Mouse (Mus musculus): ENCODE data around the gene Slc29a4. TPM values are rescaled to one million over a fixed set of nuclear protein-coding genes. Genes with fewer than 3 reads are reported as not detected.

Gene Slc29a4
- polyA plus RNA-seq, 1 experiment from 2014 or later, result 3.1 TPM

DNA sequence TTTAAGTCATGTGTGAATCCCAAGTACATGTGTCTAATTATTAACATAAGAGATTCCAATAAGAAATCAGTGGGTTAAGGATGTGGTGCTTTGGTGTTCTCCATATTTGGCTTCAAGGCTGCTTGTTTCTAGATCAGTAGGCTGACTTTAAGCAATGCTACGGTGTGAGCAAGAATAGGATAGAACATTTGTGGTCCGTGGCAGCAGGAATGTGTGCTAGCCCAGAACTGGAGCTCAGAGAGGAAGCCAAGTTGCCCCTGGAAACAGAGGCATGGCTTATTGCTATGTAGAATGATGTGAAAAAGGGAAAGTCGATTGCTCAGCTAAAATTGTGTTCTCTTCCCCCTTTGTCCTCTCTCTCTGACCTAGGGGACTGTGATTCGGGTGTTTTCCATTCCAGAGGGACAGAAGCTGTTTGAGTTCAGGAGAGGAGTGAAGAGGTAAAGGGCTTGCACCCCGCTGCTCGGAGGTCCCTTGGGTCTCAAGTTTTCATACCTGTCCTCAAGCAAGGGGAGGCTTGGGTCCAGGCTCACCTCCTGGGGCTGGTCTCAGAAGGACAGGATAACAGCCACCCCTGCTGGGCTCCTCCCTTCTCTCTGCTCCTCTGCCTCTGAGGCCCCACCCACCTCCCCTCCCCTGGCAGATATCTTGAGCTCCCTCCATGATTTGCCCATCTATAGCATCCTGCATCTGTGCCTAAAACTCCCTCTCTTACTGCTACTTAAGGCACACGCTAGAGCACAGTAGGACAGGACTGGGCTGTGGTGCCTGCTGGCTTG lies 31.5 kb upstream of the Slc29a4 start:
- H3K36me3 ChIP-seq (ENCODE audit: insufficient read depth, low read length), result peaks cover 81% of the 10 kb centered on the region
- WGBS, result 89% methylated on average over 7 of the region's 7 CpGs

DNA sequence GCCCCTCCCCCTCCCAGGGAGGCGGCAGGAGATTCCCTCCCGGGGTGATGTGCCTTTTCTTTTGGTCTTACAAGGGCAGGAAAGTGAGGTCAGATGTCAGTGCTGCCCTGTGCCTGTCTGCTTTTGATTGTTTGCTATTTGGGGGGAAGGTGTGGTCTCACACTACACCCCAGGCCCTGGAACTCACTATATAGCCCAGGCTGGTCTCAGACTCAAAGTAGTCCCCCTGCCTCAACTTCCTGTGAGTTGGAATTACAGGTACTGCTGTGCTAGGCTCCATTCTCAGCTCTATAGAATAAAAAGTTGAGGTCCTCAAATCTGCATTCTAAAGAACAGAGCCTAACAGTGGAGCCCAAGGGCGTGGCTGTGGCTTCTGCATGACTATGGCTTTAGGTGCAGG lies 24.4 kb upstream of the Slc29a4 start:
- DNase-seq (ENCODE audit: low spot score) (no peak), ATAC-seq (replicated peaks; ENCODE audit: low FRiP score, low read depth) (no peak)
- Histone ChIP-seq H3K4me1 (replicated peaks; ENCODE audit: insufficient read depth, low read length) (no peaks in the 10 kb centered on the region), H3K36me3 (ENCODE audit: insufficient read depth, low read length) (peaks cover 59% of the 10 kb centered on the region), H3K4me2 (ENCODE audit: low read length) (no peak overlapping the region), H3K9ac (ENCODE audit: low read depth, low read length) (no peak overlapping the region), H3K27ac (no peak overlapping the region), H3K4me3 (replicated peaks; ENCODE audit: low read depth, low read length) (no peak overlapping the region), H3K27me3 (ENCODE audit: insufficient read depth, low read length) (no peaks in the 10 kb centered on the region), H3K9me3 (replicated peaks; ENCODE audit: low read length) (no peaks in the 10 kb centered on the region)
- TF ChIP-seq CTCF (IDR thresholded peaks at IDR 0.05; ENCODE audit: low read depth), result no peak
- whole genome bisulfite sequencing, result 34% methylated on average over 3 of the region's 3 CpGs

More for the DNA sequence above, 31.5 kb upstream of the Slc29a4 start:
- DNase-seq (ENCODE audit: low spot score), result no peak
- no peak overlapping the region for H3K9ac ChIP-seq (ENCODE audit: low read depth, low read length)
- no peak overlapping the region for H3K4me3 ChIP-seq (replicated peaks; ENCODE audit: low read depth, low read length)
- no peaks in the 10 kb centered on the region for H3K4me1 ChIP-seq (replicated peaks; ENCODE audit: insufficient read depth, low read length)
- ATAC-seq (replicated peaks; ENCODE audit: low FRiP score, low read depth), result no peak
- H3K27ac ChIP-seq, result no peak overlapping the region
- no peaks in the 10 kb centered on the region for H3K27me3 ChIP-seq (ENCODE audit: insufficient read depth, low read length)
- TF ChIP-seq CTCF (IDR thresholded peaks at IDR 0.05; ENCODE audit: low read depth), result no peak
- no peak overlapping the region for H3K4me2 ChIP-seq (ENCODE audit: low read length)
- no peaks in the 10 kb centered on the region for H3K9me3 ChIP-seq (replicated peaks; ENCODE audit: low read length)

DNA sequence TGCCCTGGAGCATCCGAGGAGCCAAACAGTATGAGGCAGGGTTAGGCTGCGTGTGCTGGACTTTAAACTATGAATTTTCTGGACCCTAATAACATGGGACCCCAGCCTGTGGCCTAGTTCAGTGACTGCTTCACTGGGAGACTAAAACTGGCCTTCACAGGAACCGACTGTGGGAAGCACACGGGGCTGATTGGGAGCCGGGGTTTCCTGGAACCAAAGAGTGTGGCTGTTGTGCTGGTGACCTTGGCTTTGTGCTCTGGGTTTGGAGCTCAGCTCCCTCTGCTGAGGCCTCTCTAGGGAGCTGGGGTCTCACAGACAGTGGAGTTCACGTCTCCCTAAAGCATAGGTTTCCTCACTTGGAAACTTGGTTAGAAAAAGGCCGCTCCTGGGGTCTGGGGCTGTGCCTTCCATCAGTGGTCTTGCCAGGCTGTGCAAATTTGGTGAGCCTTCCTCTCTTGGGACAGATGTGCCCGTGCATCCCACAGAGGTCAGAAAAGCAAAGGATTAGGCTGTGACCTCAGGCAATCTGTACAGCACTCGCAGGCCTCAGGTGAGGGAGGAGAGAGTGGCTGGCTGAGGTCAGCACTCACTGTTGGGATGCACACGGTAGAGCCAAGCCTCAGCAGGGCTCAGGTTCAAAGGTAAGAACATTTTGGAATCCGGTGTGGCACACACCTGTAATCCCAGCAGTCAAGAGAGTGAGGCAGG lies 23.6 kb upstream of the Slc29a4 start:
- 85% methylated on average over 11 of the region's 11 CpGs for WGBS

DNA sequence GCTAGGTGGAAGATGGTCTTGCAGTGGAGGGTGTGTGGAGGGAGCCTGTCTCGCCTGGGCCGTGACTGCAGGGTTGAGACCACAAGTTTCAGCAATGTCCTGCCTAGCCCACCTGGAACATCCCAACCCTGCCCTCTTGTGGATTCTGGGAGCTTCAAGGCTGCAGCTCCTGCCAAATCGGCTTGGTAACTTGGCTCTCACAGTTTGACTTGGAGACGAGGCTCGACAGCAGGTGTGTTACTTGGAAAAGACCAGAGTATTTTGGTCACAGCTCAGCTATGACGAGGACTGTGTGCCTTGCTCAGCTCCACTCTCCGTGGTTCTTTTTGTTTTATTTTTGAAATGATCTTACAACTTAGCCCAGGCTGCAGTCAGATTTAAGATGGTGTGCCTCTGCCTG lies 22.6 kb upstream of the Slc29a4 start:
- no peaks in the 10 kb centered on the region for H3K27me3 ChIP-seq (ENCODE audit: insufficient read depth, low read length)
- TF ChIP-seq CTCF (IDR thresholded peaks at IDR 0.05; ENCODE audit: low read depth), result peak; percentile 39; the same call in 1 of the 2 replicates
- H3K27ac ChIP-seq, result no peak overlapping the region
- no peaks in the 10 kb centered on the region for H3K4me1 ChIP-seq (replicated peaks; ENCODE audit: insufficient read depth, low read length)
- no peak overlapping the region for H3K9ac ChIP-seq (ENCODE audit: low read depth, low read length)
- WGBS, result 85% methylated on average over 7 of the region's 7 CpGs
- ATAC-seq (replicated peaks; ENCODE audit: low FRiP score, low read depth), result no peak
- no peak overlapping the region for H3K4me2 ChIP-seq (ENCODE audit: low read length)
- no peaks in the 10 kb centered on the region for H3K9me3 ChIP-seq (replicated peaks; ENCODE audit: low read length)
- no peak overlapping the region for H3K4me3 ChIP-seq (replicated peaks; ENCODE audit: low read depth, low read length)
- peaks cover 45% of the 10 kb centered on the region for H3K36me3 ChIP-seq (ENCODE audit: insufficient read depth, low read length)
- no peak for DNase-seq (ENCODE audit: low spot score)

More for the DNA sequence above, 23.6 kb upstream of the Slc29a4 start:
- peaks cover 53% of the 10 kb centered on the region for H3K36me3 ChIP-seq (ENCODE audit: insufficient read depth, low read length)
- ATAC-seq (replicated peaks; ENCODE audit: low FRiP score, low read depth), result no peak
- no peaks in the 10 kb centered on the region for H3K9me3 ChIP-seq (replicated peaks; ENCODE audit: low read length)
- no peaks in the 10 kb centered on the region for H3K27me3 ChIP-seq (ENCODE audit: insufficient read depth, low read length)
- H3K27ac ChIP-seq, result no peak overlapping the region
- no peak overlapping the region for H3K9ac ChIP-seq (ENCODE audit: low read depth, low read length)
- no peak overlapping the region for H3K4me2 ChIP-seq (ENCODE audit: low read length)
- DNase-seq (ENCODE audit: low spot score), result no peak
- H3K4me3 ChIP-seq (replicated peaks; ENCODE audit: low read depth, low read length), result no peak overlapping the region
- TF ChIP-seq CTCF (IDR thresholded peaks at IDR 0.05; ENCODE audit: low read depth), result no peak
- H3K4me1 ChIP-seq (replicated peaks; ENCODE audit: insufficient read depth, low read length), result no peaks in the 10 kb centered on the region

DNA sequence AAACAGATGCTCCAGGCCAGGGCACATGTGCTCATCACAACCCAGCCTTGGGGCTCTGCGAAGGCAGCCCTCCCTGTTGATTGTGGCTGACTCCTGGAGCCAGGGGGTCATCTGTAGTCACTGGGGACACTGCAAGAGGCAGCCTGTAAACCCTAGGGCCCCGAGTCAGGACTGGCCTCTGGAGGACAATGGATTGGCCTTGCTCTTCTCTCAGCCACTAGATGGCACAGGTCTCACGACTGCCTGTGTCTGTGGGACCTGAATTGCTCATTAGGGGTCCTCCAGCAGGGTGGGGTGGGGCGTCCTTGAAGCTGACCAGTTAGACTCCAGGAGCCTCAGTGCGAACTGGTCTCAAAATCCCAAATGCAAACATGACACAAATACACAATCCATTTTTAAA lies 19.2 kb upstream of the Slc29a4 start:
- no peak overlapping the region for H3K27ac ChIP-seq
- H3K27me3 ChIP-seq (ENCODE audit: insufficient read depth, low read length), result no peaks in the 10 kb centered on the region
- H3K4me2 ChIP-seq (ENCODE audit: low read length), result no peak overlapping the region
- peak; percentile 64 for TF ChIP-seq CTCF (IDR thresholded peaks at IDR 0.05; ENCODE audit: low read depth)
- no peak overlapping the region for H3K9ac ChIP-seq (ENCODE audit: low read depth, low read length)
- no peak overlapping the region for H3K4me3 ChIP-seq (replicated peaks; ENCODE audit: low read depth, low read length)
- no peaks in the 10 kb centered on the region for H3K9me3 ChIP-seq (replicated peaks; ENCODE audit: low read length)
- peaks cover 15% of the 10 kb centered on the region for H3K36me3 ChIP-seq (ENCODE audit: insufficient read depth, low read length)
- ATAC-seq (replicated peaks; ENCODE audit: low FRiP score, low read depth), result no peak
- no peaks in the 10 kb centered on the region for H3K4me1 ChIP-seq (replicated peaks; ENCODE audit: insufficient read depth, low read length)
- peak; percentile 53 for DNase-seq (ENCODE audit: low spot score)
- 27% methylated on average over 5 of the region's 5 CpGs for WGBS

DNA sequence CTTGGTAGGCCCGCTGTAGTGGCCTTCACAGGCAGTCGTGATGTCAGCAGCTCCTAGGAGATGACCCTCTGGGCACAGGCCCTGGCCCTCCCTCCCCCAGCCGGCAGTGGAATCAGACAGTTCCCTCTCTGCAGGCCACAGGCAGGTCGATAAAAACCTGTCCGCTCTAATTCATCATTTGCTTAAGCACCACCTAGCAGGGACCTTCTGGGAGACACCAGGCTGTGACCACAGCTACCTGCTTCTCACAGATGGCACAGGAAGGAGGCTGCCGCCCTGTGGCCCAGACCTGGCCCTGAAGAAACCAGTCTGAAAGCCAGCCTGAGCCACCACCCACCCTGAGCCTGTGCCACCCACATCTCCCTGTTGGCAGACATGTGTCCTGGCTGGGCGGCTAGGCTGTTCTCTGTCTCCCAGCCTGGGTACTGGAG lies 14.2 kb upstream of the Slc29a4 start:
- Histone ChIP-seq H3K36me3 (ENCODE audit: insufficient read depth, low read length) (no peaks in the 10 kb centered on the region), H3K4me3 (replicated peaks; ENCODE audit: low read depth, low read length) (no peak overlapping the region), H3K27ac (no peak overlapping the region), H3K4me2 (ENCODE audit: low read length) (no peak overlapping the region), H3K27me3 (ENCODE audit: insufficient read depth, low read length) (no peaks in the 10 kb centered on the region), H3K9ac (ENCODE audit: low read depth, low read length) (no peak overlapping the region), H3K9me3 (replicated peaks; ENCODE audit: low read length) (no peaks in the 10 kb centered on the region), H3K4me1 (replicated peaks; ENCODE audit: insufficient read depth, low read length) (no peaks in the 10 kb centered on the region)
- DNase-seq (ENCODE audit: low spot score), result no peak
- 44% methylated on average over 7 of the region's 7 CpGs for WGBS
- no peak for ATAC-seq (replicated peaks; ENCODE audit: low FRiP score, low read depth)
- TF ChIP-seq CTCF (IDR thresholded peaks at IDR 0.05; ENCODE audit: low read depth), result no peak
